Mouse (Mus musculus): ENCODE results near the gene Syt17. TPM values are rescaled to one million over a fixed set of nuclear protein-coding genes. Genes with fewer than 3 reads are reported as not detected.

Syt17 gene
- 3.5 and 3.7 TPM in 2 replicates for polyA plus RNA-seq (2014; fragmentation: Nextera tagmentation; extraction: Ambion mirVana)

- no peaks in the 10 kb centered on the region for H3K36me3 ChIP-seq (ENCODE audit: control insufficient read depth, insufficient read depth, low read length)
- ATAC-seq (ENCODE audit: low FRiP score) (peak; percentile 79), DNase-seq (ENCODE audit: low spot score, missing footprints) (peak; percentile 99)
- H3K27me3 ChIP-seq (ENCODE audit: control insufficient read depth, insufficient read depth, low read length), result peaks cover 5% of the 10 kb centered on the region; the same call in 1 of the 2 replicates
- no peak within 1 kb of the TSS for H3K27ac ChIP-seq (ENCODE audit: low read depth, low read length)
- H3K4me3 ChIP-seq (ENCODE audit: low read depth, low read length), result peak within 1 kb of the TSS; percentile 53
- no peaks in the 10 kb centered on the region for H3K9me3 ChIP-seq (ENCODE audit: control insufficient read depth, low read length)
- H3K4me1 ChIP-seq (ENCODE audit: control insufficient read depth, insufficient read depth, low read length), result peaks cover 13% of the 10 kb centered on the region; the same call in 1 of the 2 replicates
- H3K4me2 ChIP-seq, result peak within 1 kb of the TSS; percentile 75
- peak within 1 kb of the TSS; percentile 56 for H3K9ac ChIP-seq (ENCODE audit: low read length)
- under 1% methylated on average over 53 of the region's 58 CpGs for WGBS
Observed at GRCm38 (mm10) chr7:118448134-118448967, at the start of gene Syt17. TSS of gene Syt17 (minus strand) at chr7:118448222.

GRCm38 (mm10) chr7:118494892-118495579 is 47.0 kb upstream of the Syt17 start:
- DNase-seq (ENCODE audit: low spot score, missing footprints), result no peak
- no peak overlapping the region for H3K27ac ChIP-seq (ENCODE audit: low read depth, low read length)
- WGBS, result 85% methylated on average over 4 of the region's 4 CpGs

GRCm38 (mm10) chr7:118493892-118494291 is 45.9 kb upstream of the Syt17 start:
- no peak overlapping the region for H3K9ac ChIP-seq (ENCODE audit: low read length)
- no peaks in the 10 kb centered on the region for H3K9me3 ChIP-seq (ENCODE audit: control insufficient read depth, low read length)
- DNase-seq (ENCODE audit: low spot score, missing footprints) (no peak), ATAC-seq (ENCODE audit: low FRiP score) (no peak)
- H3K36me3 ChIP-seq (ENCODE audit: control insufficient read depth, insufficient read depth, low read length), result no peaks in the 10 kb centered on the region
- no peak overlapping the region for H3K27ac ChIP-seq (ENCODE audit: low read depth, low read length)
- no peak overlapping the region for H3K4me2 ChIP-seq
- peaks cover 30% of the 10 kb centered on the region for H3K27me3 ChIP-seq (ENCODE audit: control insufficient read depth, insufficient read depth, low read length)
- 0 out of 2 replicates have a peak, but pooled peaks cover 4% of the 10 kb centered on the region for H3K4me1 ChIP-seq (ENCODE audit: control insufficient read depth, insufficient read depth, low read length)
- 91% methylated on average over 9 of the region's 9 CpGs for WGBS
- no peak overlapping the region for H3K4me3 ChIP-seq (ENCODE audit: low read depth, low read length)

More at GRCm38 (mm10) chr7:118494892-118495579, 47.0 kb upstream of the Syt17 start:
- Histone ChIP-seq H3K4me1 (ENCODE audit: control insufficient read depth, insufficient read depth, low read length) (0 out of 2 replicates have a peak, but pooled peaks cover 4% of the 10 kb centered on the region), H3K9ac (ENCODE audit: low read length) (no peak overlapping the region), H3K4me2 (no peak overlapping the region), H3K4me3 (ENCODE audit: low read depth, low read length) (no peak overlapping the region), H3K27me3 (ENCODE audit: control insufficient read depth, insufficient read depth, low read length) (peaks cover 22% of the 10 kb centered on the region), H3K9me3 (ENCODE audit: control insufficient read depth, low read length) (no peaks in the 10 kb centered on the region), H3K36me3 (ENCODE audit: control insufficient read depth, insufficient read depth, low read length) (no peaks in the 10 kb centered on the region)
- no peak for ATAC-seq (ENCODE audit: low FRiP score)

GRCm38 (mm10) chr7:118491431-118492147 is 43.6 kb upstream of the Syt17 start, which contains the start of gene Itpripl2:
TSS of gene Itpripl2 (minus strand) at chr7:118491975.
- H3K4me1 ChIP-seq (ENCODE audit: control insufficient read depth, insufficient read depth, low read length), result 0 out of 2 replicates have a peak, but pooled peaks cover 4% of the 10 kb centered on the region
- peak within 1 kb of the TSS; percentile 55 for H3K4me3 ChIP-seq (ENCODE audit: low read depth, low read length)
- H3K36me3 ChIP-seq (ENCODE audit: control insufficient read depth, insufficient read depth, low read length), result no peaks in the 10 kb centered on the region
- H3K4me2 ChIP-seq, result peak within 1 kb of the TSS; percentile 79
- WGBS, result under 1% methylated on average over 55 of the region's 55 CpGs
- peak within 1 kb of the TSS; percentile 83 for H3K9ac ChIP-seq (ENCODE audit: low read length)
- ATAC-seq (ENCODE audit: low FRiP score) (peak; percentile 88), DNase-seq (ENCODE audit: low spot score, missing footprints) (peak; percentile 96)
- no peak within 1 kb of the TSS for H3K27ac ChIP-seq (ENCODE audit: low read depth, low read length)
- H3K27me3 ChIP-seq (ENCODE audit: control insufficient read depth, insufficient read depth, low read length), result peaks cover 34% of the 10 kb centered on the region
- H3K9me3 ChIP-seq (ENCODE audit: control insufficient read depth, low read length), result no peaks in the 10 kb centered on the region

GRCm38 (mm10) chr7:118490666-118491430 is 42.8 kb upstream of the Syt17 start:
- Histone ChIP-seq H3K9ac (ENCODE audit: low read length) (peak overlapping the region; percentile 83), H3K4me2 (peak overlapping the region; percentile 79), H3K36me3 (ENCODE audit: control insufficient read depth, insufficient read depth, low read length) (no peaks in the 10 kb centered on the region), H3K27me3 (ENCODE audit: control insufficient read depth, insufficient read depth, low read length) (peaks cover 34% of the 10 kb centered on the region), H3K9me3 (ENCODE audit: control insufficient read depth, low read length) (no peaks in the 10 kb centered on the region), H3K4me1 (ENCODE audit: control insufficient read depth, insufficient read depth, low read length) (0 out of 2 replicates have a peak, but pooled peaks cover 4% of the 10 kb centered on the region), H3K4me3 (ENCODE audit: low read depth, low read length) (peak overlapping the region; percentile 55), H3K27ac (ENCODE audit: low read depth, low read length) (no peak overlapping the region)
- DNase-seq (ENCODE audit: low spot score, missing footprints) (peak; percentile 96), ATAC-seq (ENCODE audit: low FRiP score) (peak; percentile 8)
- WGBS, result 3% methylated on average over 62 of the region's 67 CpGs

- no peak overlapping the region for H3K4me3 ChIP-seq (ENCODE audit: low read depth, low read length)
- H3K27ac ChIP-seq (ENCODE audit: low read depth, low read length), result no peak overlapping the region
- H3K36me3 ChIP-seq (ENCODE audit: control insufficient read depth, insufficient read depth, low read length), result no peaks in the 10 kb centered on the region
- ATAC-seq (ENCODE audit: low FRiP score), result peak; percentile 8; the same call in 1 of the 2 replicates
- WGBS, result 10% methylated on average over 57 of the region's 57 CpGs
- H3K4me2 ChIP-seq, result no peak overlapping the region
- H3K9me3 ChIP-seq (ENCODE audit: control insufficient read depth, low read length), result no peaks in the 10 kb centered on the region
- peak; percentile 86 for DNase-seq (ENCODE audit: low spot score, missing footprints)
- peaks cover 34% of the 10 kb centered on the region for H3K27me3 ChIP-seq (ENCODE audit: control insufficient read depth, insufficient read depth, low read length)
- no peak overlapping the region for H3K9ac ChIP-seq (ENCODE audit: low read length)
- H3K4me1 ChIP-seq (ENCODE audit: control insufficient read depth, insufficient read depth, low read length), result 0 out of 2 replicates have a peak, but pooled peaks cover 4% of the 10 kb centered on the region
Observed at GRCm38 (mm10) chr7:118489706-118490665, 42.0 kb upstream of the Syt17 start.

GRCm38 (mm10) chr7:118488060-118488664 is 40.1 kb upstream of the Syt17 start:
- Histone ChIP-seq H3K36me3 (ENCODE audit: control insufficient read depth, insufficient read depth, low read length) (no peaks in the 10 kb centered on the region), H3K27me3 (ENCODE audit: control insufficient read depth, insufficient read depth, low read length) (peaks cover 34% of the 10 kb centered on the region), H3K27ac (ENCODE audit: low read depth, low read length) (no peak overlapping the region), H3K4me3 (ENCODE audit: low read depth, low read length) (no peak overlapping the region), H3K9me3 (ENCODE audit: control insufficient read depth, low read length) (no peaks in the 10 kb centered on the region), H3K4me2 (no peak overlapping the region), H3K9ac (ENCODE audit: low read length) (no peak overlapping the region), H3K4me1 (ENCODE audit: control insufficient read depth, insufficient read depth, low read length) (0 out of 2 replicates have a peak, but pooled peaks cover 4% of the 10 kb centered on the region)
- 37% methylated on average over 8 of the region's 8 CpGs for WGBS
- ATAC-seq (ENCODE audit: low FRiP score) (no peak), DNase-seq (ENCODE audit: low spot score, missing footprints) (peak; percentile 87)
